Mouse (Mus musculus): ENCODE results near the gene Rpl11. TPM values are rescaled to one million over a fixed set of nuclear protein-coding genes. Genes with fewer than 3 reads are reported as not detected.
A peak's percentile ranks its signal among the peaks of the same experiment; 100 is the strongest.

Gene Rpl11
- polyA plus RNA-seq, 1 experiment from 2014 or later, result 527 TPM

DNA sequence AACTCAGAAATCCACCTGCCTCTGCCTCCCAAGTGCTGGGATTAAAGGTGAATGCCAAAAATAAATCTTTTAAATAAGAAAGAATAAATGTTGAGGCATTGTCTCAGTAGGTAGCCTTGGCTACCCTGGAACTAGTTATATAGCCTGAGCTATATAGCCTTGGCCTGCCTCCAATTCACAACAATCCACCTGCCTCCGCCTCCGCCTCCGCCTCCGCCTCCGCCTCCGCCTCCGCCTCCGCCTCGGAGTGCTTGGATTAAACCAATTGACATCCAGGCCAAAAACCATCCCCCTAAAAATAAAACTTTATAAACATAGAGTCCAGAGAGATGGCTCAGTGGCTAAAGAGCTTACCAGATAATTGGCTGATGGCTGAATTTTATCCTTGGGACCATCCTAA lies 30.3 kb downstream of the Rpl11 start:
- no peak for ATAC-seq (ENCODE audit: low FRiP score, low TSS enrichment)
- peaks cover 9% of the 10 kb centered on the region for H3K4me1 ChIP-seq (ENCODE audit: control insufficient read depth, insufficient read depth, low read length)
- 96% methylated on average over 9 of the region's 9 CpGs for WGBS

DNA sequence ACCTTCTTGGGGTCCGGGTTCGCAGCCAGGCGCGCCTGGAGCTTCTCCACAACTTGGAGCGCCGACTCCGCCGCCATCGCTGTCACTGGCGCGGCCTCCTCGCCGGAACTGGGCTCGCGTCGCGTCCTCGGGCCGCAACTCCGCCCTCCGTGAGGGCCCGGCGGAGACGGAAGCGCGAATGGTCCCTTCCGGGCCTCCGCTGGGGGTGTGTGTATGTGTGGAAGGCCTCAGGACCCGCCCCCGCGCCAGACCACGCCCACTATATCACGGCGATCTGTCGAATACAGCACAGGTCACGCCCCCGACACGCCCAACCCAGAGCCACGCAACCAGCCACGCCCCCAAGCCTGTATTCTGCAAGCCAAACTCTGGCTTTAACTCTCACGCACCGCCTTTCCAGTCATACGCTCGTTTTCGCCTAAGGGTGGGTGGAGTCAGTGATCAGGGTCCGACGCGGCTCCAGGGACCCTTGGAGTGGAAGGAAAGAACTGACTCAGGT lies 31.6 kb downstream of the Rpl11 start, which contains the start of gene Eloa:
TSS of gene Eloa (minus strand) at position 215 of the 499 bp plus-strand sequence.
- peak within 1 kb of the TSS; percentile 85 for H3K4me2 ChIP-seq (replicated peaks; ENCODE audit: low read depth, low read length)
- H3K4me1 ChIP-seq (ENCODE audit: control insufficient read depth, insufficient read depth, low read length), result peaks cover 5% of the 10 kb centered on the region
- no peaks in the 10 kb centered on the region for H3K27me3 ChIP-seq (ENCODE audit: control insufficient read depth, insufficient read depth, low read length)
- under 1% methylated on average over 41 of the region's 48 CpGs for WGBS
- no peaks in the 10 kb centered on the region for H3K9me3 ChIP-seq (ENCODE audit: control insufficient read depth, low read length)
- H3K36me3 ChIP-seq (ENCODE audit: control insufficient read depth, insufficient read depth, low read length), result no peaks in the 10 kb centered on the region; the same call in 1 of the 2 replicates
- H3K4me3 ChIP-seq (ENCODE audit: low read length), result peak within 1 kb of the TSS; percentile 99
- H3K9ac ChIP-seq (ENCODE audit: low read depth, low read length), result peak within 1 kb of the TSS; percentile 98
- ATAC-seq (ENCODE audit: low FRiP score, low TSS enrichment), result peak; percentile 99
- H3K27ac ChIP-seq (ENCODE audit: low read depth, low read length), result peak within 1 kb of the TSS; percentile 88

More for the DNA sequence above, 30.3 kb downstream of the Rpl11 start:
- Histone ChIP-seq H3K4me2 (replicated peaks; ENCODE audit: low read depth, low read length) (no peak overlapping the region), H3K27ac (ENCODE audit: low read depth, low read length) (no peak overlapping the region), H3K4me3 (ENCODE audit: low read length) (no peak overlapping the region), H3K9me3 (ENCODE audit: control insufficient read depth, low read length) (no peaks in the 10 kb centered on the region), H3K27me3 (ENCODE audit: control insufficient read depth, insufficient read depth, low read length) (no peaks in the 10 kb centered on the region), H3K9ac (ENCODE audit: low read depth, low read length) (no peak overlapping the region), H3K36me3 (ENCODE audit: control insufficient read depth, insufficient read depth, low read length) (no peaks in the 10 kb centered on the region; the same call in 1 of the 2 replicates)

DNA sequence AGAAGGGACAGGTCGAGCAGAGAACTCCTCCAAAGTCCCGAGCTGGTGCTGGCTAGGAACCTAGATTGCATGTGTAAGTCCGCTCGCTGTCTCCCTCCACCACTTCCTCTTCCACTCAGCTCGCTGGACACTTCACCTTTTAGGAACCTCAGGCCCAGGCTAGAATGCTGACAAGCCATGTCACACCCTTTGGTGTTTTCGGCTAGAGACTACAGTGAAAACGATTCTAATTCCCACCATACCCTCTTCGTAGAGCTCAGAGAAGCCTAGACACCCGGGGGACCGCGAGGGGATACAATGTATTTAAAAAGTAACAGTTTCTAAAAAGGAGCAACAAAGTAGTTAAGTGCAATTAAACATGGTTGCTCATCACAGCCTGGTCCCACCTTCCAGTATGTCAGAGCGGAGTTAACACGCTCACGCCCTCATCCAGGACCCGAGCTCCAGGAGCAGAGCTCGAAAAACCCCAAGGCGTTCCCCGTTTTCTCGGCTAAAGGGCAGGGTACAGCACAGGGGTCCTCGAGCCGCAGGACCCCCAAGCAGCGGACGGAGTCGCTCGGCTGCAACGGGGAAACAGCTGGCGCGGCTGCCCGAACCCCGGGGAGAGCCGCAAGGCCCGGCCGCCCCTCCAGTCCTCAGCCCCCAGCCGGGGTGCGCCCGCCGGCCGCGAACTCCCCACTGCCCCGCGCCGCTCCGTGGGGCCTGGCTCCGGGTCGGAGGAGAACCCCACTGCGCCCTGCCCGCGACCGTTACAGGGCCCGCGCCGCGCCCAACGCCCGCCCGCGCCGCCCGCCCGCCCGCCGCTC lies 32.3 kb downstream of the Rpl11 start:
- peak overlapping the region; percentile 99 for H3K4me3 ChIP-seq (ENCODE audit: low read length)
- peak; percentile 76 for ATAC-seq (ENCODE audit: low FRiP score, low TSS enrichment)
- no peaks in the 10 kb centered on the region; the same call in 1 of the 2 replicates for H3K36me3 ChIP-seq (ENCODE audit: control insufficient read depth, insufficient read depth, low read length)
- H3K27ac ChIP-seq (ENCODE audit: low read depth, low read length), result peak overlapping the region; percentile 88
- H3K4me2 ChIP-seq (replicated peaks; ENCODE audit: low read depth, low read length), result peak overlapping the region; percentile 85
- H3K4me1 ChIP-seq (ENCODE audit: control insufficient read depth, insufficient read depth, low read length), result peaks cover 5% of the 10 kb centered on the region
- under 1% methylated on average over 56 of the region's 62 CpGs for WGBS
- H3K27me3 ChIP-seq (ENCODE audit: control insufficient read depth, insufficient read depth, low read length), result no peaks in the 10 kb centered on the region
- H3K9ac ChIP-seq (ENCODE audit: low read depth, low read length), result peak overlapping the region; percentile 98
- no peaks in the 10 kb centered on the region for H3K9me3 ChIP-seq (ENCODE audit: control insufficient read depth, low read length)

DNA sequence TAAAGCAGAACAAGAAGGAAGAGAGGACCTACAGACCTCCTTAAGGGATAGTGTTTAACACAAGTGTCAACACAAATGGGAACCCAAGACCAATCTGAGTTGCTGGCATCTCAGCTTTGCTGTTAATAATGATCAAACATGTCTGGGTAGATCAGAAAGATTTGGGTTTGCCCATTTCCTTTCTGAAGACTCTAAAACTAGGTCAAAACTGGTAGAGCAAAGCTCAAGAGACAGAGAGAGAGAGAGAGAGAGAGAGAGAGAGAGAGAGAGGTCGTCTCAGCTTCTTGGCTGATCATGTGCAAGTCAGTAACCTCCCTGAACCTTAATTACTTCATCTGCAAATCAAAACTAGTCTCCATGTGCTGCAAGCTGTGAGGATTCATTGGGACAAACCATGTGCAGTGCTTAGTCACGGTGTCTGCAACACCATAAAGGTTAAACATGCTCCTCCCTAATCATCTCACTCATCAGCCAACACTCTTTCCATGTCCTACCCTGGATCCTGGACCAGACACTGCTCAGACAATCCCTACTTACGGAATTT lies 37.1 kb downstream of the Rpl11 start:
- H3K4me1 ChIP-seq (ENCODE audit: control insufficient read depth, insufficient read depth, low read length), result peaks cover 5% of the 10 kb centered on the region
- no peak overlapping the region for H3K4me3 ChIP-seq (ENCODE audit: low read length)
- no peak overlapping the region for H3K27ac ChIP-seq (ENCODE audit: low read depth, low read length)
- no peaks in the 10 kb centered on the region for H3K27me3 ChIP-seq (ENCODE audit: control insufficient read depth, insufficient read depth, low read length)
- no peak for ATAC-seq (ENCODE audit: low FRiP score, low TSS enrichment)
- no peak overlapping the region for H3K9ac ChIP-seq (ENCODE audit: low read depth, low read length)
- no peaks in the 10 kb centered on the region for H3K9me3 ChIP-seq (ENCODE audit: control insufficient read depth, low read length)
- 72% methylated on average over 3 of the region's 3 CpGs for WGBS
- no peak overlapping the region for H3K4me2 ChIP-seq (replicated peaks; ENCODE audit: low read depth, low read length)
- peaks cover 25% of the 10 kb centered on the region for H3K36me3 ChIP-seq (ENCODE audit: control insufficient read depth, insufficient read depth, low read length)

DNA sequence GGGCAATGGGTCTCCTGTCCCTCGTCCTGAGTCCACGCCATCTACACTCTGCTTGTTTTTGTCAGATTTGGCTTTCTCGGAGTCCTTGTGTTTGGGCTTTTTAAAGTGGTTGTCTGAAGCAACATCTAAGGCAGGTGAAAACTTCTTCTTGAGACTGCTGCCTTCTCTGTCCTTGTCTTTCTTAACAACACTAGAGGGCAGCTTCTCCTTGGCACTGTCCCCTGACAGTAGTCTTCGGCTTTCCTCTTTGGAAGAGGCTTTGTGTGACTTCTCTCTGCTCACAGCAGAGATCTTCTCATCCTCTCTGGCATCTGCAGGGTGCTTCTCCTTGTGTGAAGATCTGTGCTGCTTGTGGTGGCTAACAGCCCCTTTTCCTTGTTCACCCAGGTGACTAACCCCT lies 42.6 kb downstream of the Rpl11 start:
- ATAC-seq (ENCODE audit: low FRiP score, low TSS enrichment), result no peak
- H3K4me3 ChIP-seq (ENCODE audit: low read length), result no peak overlapping the region
- no peak overlapping the region for H3K4me2 ChIP-seq (replicated peaks; ENCODE audit: low read depth, low read length)
- 90% methylated on average over 4 of the region's 4 CpGs for WGBS
- no peaks in the 10 kb centered on the region for H3K4me1 ChIP-seq (ENCODE audit: control insufficient read depth, insufficient read depth, low read length)
- no peaks in the 10 kb centered on the region for H3K9me3 ChIP-seq (ENCODE audit: control insufficient read depth, low read length)
- no peak overlapping the region for H3K9ac ChIP-seq (ENCODE audit: low read depth, low read length)
- no peak overlapping the region for H3K27ac ChIP-seq (ENCODE audit: low read depth, low read length)
- peaks cover 73% of the 10 kb centered on the region for H3K36me3 ChIP-seq (ENCODE audit: control insufficient read depth, insufficient read depth, low read length)
- H3K27me3 ChIP-seq (ENCODE audit: control insufficient read depth, insufficient read depth, low read length), result no peaks in the 10 kb centered on the region

DNA sequence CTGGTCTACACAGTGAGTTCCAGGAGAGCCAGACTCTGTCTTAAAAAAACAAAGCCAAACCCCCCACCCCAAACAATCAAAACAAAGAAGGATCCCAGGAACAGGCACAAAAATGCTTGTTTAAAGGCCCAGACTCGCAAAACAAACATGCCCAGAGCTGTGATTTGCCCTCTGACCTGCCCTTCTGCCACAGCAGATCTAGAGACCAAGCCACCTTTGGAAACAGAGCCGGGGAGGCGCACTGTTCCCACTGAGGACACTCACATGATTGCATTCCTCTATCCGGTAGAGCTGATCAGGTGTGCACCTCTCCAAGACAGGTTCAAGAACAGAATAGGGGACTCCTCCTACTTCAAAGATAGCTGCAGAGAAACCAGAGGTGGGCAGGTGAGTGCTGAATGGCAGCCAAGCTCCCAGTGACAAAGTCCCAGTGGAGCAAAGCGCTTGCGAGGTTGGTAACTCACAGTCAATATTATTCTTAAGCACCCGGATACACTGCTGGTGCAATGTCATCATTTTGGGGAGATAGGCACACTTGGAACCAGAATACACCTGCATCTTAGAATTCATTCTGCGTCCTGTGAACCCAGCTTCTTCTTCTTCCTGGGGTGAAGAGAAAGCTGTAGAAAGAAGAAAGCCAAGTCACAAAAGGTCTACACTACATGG lies 44.3 kb downstream of the Rpl11 start:
- Histone ChIP-seq H3K36me3 (ENCODE audit: control insufficient read depth, insufficient read depth, low read length) (peaks cover 88% of the 10 kb centered on the region), H3K4me1 (ENCODE audit: control insufficient read depth, insufficient read depth, low read length) (no peaks in the 10 kb centered on the region), H3K27ac (ENCODE audit: low read depth, low read length) (no peak overlapping the region), H3K4me3 (ENCODE audit: low read length) (no peak overlapping the region), H3K9ac (ENCODE audit: low read depth, low read length) (no peak overlapping the region), H3K4me2 (replicated peaks; ENCODE audit: low read depth, low read length) (no peak overlapping the region), H3K27me3 (ENCODE audit: control insufficient read depth, insufficient read depth, low read length) (no peaks in the 10 kb centered on the region), H3K9me3 (ENCODE audit: control insufficient read depth, low read length) (no peaks in the 10 kb centered on the region)
- no peak for ATAC-seq (ENCODE audit: low FRiP score, low TSS enrichment)
- 90% methylated on average over 8 of the region's 8 CpGs for WGBS

DNA sequence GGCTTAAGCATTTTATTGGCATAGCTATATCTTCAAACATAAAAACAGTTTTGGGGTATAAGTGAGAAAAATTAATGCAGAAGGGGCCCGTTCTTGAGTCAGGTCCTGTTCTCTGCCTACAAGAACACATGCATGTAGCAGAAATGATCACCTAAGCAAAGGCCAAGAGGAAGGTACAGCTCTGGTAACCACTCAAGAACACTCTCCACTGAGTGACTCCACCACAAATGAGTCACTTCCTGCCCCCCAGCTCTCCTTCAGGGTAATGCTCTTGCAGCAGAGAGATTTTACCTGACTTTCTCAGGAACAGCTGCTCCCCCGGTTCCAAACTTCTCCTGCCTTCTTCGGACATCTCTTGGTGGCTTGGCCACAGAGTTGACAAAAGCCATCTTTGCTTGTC lies 46.4 kb downstream of the Rpl11 start:
- Histone ChIP-seq H3K36me3 (ENCODE audit: control insufficient read depth, insufficient read depth, low read length) (peaks cover 89% of the 10 kb centered on the region), H3K9me3 (ENCODE audit: control insufficient read depth, low read length) (no peaks in the 10 kb centered on the region), H3K4me2 (replicated peaks; ENCODE audit: low read depth, low read length) (no peak overlapping the region), H3K27me3 (ENCODE audit: control insufficient read depth, insufficient read depth, low read length) (no peaks in the 10 kb centered on the region), H3K27ac (ENCODE audit: low read depth, low read length) (no peak overlapping the region), H3K4me3 (ENCODE audit: low read length) (no peak overlapping the region), H3K9ac (ENCODE audit: low read depth, low read length) (no peak overlapping the region), H3K4me1 (ENCODE audit: control insufficient read depth, insufficient read depth, low read length) (no peaks in the 10 kb centered on the region)
- WGBS, result 96% methylated on average over 3 of the region's 3 CpGs
- no peak for ATAC-seq (ENCODE audit: low FRiP score, low TSS enrichment)

DNA sequence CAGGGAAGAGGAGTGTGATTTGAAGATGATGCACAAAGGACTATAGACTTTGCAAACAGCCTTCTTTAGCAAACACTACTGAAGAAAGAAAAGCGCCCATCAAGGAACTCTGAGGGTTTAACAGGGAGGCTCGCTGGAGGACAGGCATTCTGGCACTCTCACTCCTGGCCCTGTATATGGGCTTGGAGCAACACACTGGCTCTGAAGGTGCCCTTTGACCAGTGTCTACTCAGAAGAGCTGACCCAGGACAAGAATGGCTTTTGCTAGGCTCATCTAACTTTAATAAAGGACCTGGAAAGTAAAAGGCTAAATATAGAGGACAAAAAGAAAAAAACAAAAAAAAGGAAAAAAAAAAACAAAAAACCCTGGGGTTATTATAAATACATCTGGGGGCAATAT lies 48.3 kb downstream of the Rpl11 start:
- ATAC-seq (ENCODE audit: low FRiP score, low TSS enrichment), result no peak
- Histone ChIP-seq H3K9me3 (ENCODE audit: control insufficient read depth, low read length) (no peaks in the 10 kb centered on the region), H3K27me3 (ENCODE audit: control insufficient read depth, insufficient read depth, low read length) (no peaks in the 10 kb centered on the region), H3K27ac (ENCODE audit: low read depth, low read length) (no peak overlapping the region), H3K4me2 (replicated peaks; ENCODE audit: low read depth, low read length) (no peak overlapping the region), H3K36me3 (ENCODE audit: control insufficient read depth, insufficient read depth, low read length) (peaks cover 71% of the 10 kb centered on the region), H3K4me1 (ENCODE audit: control insufficient read depth, insufficient read depth, low read length) (no peaks in the 10 kb centered on the region), H3K4me3 (ENCODE audit: low read length) (no peak overlapping the region), H3K9ac (ENCODE audit: low read depth, low read length) (no peak overlapping the region)
- 91% methylated on average over 2 of the region's 2 CpGs for WGBS
